Mouse (Mus musculus) midbrain, embryonic 13.5 days (tissue): ENCODE results near the gene Txndc2. TPM values are rescaled to one million over a fixed set of nuclear protein-coding genes. Genes with fewer than 3 reads are reported as not detected.
"Not testable (repeated sequence)": the region's sequence is repeated elsewhere in the genome, so short reads cannot be mapped to it uniquely, and the experiment has no call there.

Source experiments
- ATAC-seq: fragments of 200-750 bp; cut with Nextera tagmentation; 2 replicates; pipeline ENCODE4 v1.8.0; 2017; ENCODE audit warnings: mild to moderate bottlenecking, moderate TSS enrichment, moderate library complexity
- H3K27ac ChIP-seq: fragments of 300-500 bp; sonication (generic); 2 replicates; pipeline ENCODE4 v1.5.1; 2015; ENCODE audit warnings: inconsistent platforms, mild to moderate bottlenecking, moderate library complexity
- H3K27me3 ChIP-seq: fragments of 300-500 bp; sonication (generic); 2 replicates; pipeline ENCODE4 v1.6.1; 2015; ENCODE audit warnings: mild to moderate bottlenecking, inconsistent platforms
- H3K36me3 ChIP-seq: fragments of 300-500 bp; sonication (generic); 2 replicates; pipeline ENCODE4 v1.6.1; 2015; ENCODE audit warnings: mild to moderate bottlenecking, inconsistent platforms
- H3K4me1 ChIP-seq: fragments of 300-500 bp; sonication (generic); replicated peaks from 2 replicates; pipeline ENCODE4 v1.6.1; 2015; ENCODE audit warnings: inconsistent platforms
- H3K4me2 ChIP-seq: fragments of 300-500 bp; sonication (generic); replicated peaks from 2 replicates; pipeline ENCODE4 v1.6.1; 2015; ENCODE audit warnings: moderate library complexity, mild to moderate bottlenecking, inconsistent platforms
- H3K4me3 ChIP-seq: fragments of 300-500 bp; sonication (generic); replicated peaks from 2 replicates; pipeline ENCODE4 v1.5.1; 2015; ENCODE audit warnings: mild to moderate bottlenecking, inconsistent platforms
- H3K9ac ChIP-seq: fragments of 300-500 bp; sonication (generic); replicated peaks from 2 replicates; pipeline ENCODE4 v1.6.1; 2015; ENCODE audit warnings: mild to moderate bottlenecking, inconsistent platforms
- H3K9me3 ChIP-seq: fragments of 300-500 bp; sonication (generic); 2 replicates; pipeline ENCODE4 v1.6.1; 2016; ENCODE audit warnings: mild to moderate bottlenecking, inconsistent platforms
- WGBS: fragments of 180-500 bp; shearing (Covaris S2); methylation state at CpG from one replicate; pipeline ENCODE4 v1.1.7; 2015; 5-methylcytosine and 5-hydroxymethylcytosine counted together
- polyA plus RNA-seq: library from polyadenylated mRNA; unstranded; fragments of >200 nt; fragmentation: Nextera tagmentation; extraction: Ambion mirVana; gene quantifications from 2 replicates; pipeline ENCODE4 v1.2.1, GENCODE M21; 2015

The Txndc2 gene
- polyA plus RNA-seq, 1 experiment from 2014 or later, result not detected

- H3K36me3 ChIP-seq, result peaks cover 13% of the 10 kb centered on the region
- 80% methylated on average over 2 of the region's 2 CpGs for WGBS
- no peak overlapping the region for H3K4me3 ChIP-seq
- ATAC-seq, result 0 out of 2 replicates have a peak, but pooled peaks have one; percentile 45
- H3K9ac ChIP-seq, result no peak overlapping the region
- no peak overlapping the region for H3K27ac ChIP-seq
- H3K4me2 ChIP-seq, result no peak overlapping the region
- H3K27me3 ChIP-seq, result no peaks in the 10 kb centered on the region
- H3K9me3 ChIP-seq, result no peaks in the 10 kb centered on the region
- H3K4me1 ChIP-seq, result no peaks in the 10 kb centered on the region
These were observed 7.2 kb upstream of the Txndc2 start for GRCm38 (mm10) chr17:65649175-65649493.

DNA sequence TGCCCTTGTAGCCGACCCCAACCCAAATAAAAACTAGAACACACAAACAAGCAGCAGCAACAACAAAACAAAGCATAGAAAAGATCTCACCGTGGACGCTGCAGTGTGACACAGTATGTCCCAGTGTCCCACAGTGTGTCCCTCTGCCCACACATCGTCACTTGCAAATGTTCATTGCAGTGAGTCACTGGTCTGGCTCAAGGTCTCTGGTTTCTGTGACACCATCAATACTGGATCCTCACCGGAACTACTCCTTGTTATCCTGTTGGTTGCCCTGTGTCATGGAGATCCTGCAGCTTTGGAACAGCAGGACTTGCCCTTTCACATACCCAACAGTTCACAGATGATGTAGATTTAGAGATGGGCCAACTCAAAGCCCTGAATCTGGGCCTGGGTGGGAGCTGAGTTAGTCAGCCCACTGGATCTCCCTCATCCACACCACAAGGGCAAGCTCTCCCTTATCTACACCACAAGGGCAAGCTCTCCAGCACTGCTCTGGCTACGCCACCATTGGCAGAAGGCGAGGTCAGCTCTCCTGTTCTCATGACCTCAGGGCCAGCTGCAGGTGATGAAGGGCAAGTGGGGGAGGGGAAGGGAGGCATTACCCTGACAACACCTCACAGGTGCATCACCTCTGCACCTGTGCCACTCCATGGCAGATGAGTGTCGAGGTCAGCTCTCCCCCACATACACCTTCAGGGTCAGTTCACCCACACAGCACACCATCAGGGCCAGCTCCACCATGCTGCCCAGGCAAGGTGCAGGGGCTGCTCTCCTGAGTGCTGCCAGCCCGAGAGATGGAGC is 6.6 kb upstream of the Txndc2 start:
- no peak overlapping the region for H3K4me3 ChIP-seq
- peaks cover 13% of the 10 kb centered on the region for H3K36me3 ChIP-seq
- H3K27me3 ChIP-seq, result no peaks in the 10 kb centered on the region
- no peak overlapping the region for H3K4me2 ChIP-seq
- no peaks in the 10 kb centered on the region for H3K9me3 ChIP-seq
- H3K9ac ChIP-seq, result no peak overlapping the region
- H3K4me1 ChIP-seq, result peaks cover 2% of the 10 kb centered on the region
- no peak for ATAC-seq
- 89% methylated on average over 9 of the region's 9 CpGs for WGBS
- H3K27ac ChIP-seq, result no peak overlapping the region

DNA sequence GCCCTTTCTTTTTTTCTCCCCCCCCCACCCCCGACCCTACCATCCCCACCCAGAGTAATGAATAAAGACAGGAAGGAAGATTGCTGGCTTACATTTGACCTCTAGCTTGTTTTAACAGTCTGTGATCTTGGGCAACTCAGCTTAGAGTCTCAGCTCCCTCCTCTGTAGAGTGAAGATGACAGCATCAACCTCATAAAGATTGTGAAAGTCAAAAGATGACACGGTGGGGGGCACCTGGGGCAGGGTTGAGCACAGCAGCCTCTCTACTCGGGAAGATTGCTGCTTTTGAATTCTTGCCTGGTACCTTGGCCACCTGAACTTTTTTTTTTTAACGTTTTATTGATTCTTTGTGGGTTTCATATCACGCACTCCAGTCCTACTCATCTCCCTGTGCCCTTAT is 6.0 kb upstream of the Txndc2 start:
- Histone ChIP-seq H3K9me3 (no peaks in the 10 kb centered on the region), H3K4me1 (peaks cover 8% of the 10 kb centered on the region), H3K27ac (no peak overlapping the region), H3K4me2 (no peak overlapping the region), H3K9ac (no peak overlapping the region), H3K27me3 (no peaks in the 10 kb centered on the region), H3K4me3 (no peak overlapping the region), H3K36me3 (peaks cover 12% of the 10 kb centered on the region)
- 61% methylated on average over 5 of the region's 5 CpGs for WGBS
- ATAC-seq, result no peak

GRCm38 (mm10) chr17:65647226-65647625 is 5.3 kb upstream of the Txndc2 start:
- ATAC-seq, result no peak
- WGBS, result 78% methylated on average over 6 of the region's 6 CpGs
- peaks cover 16% of the 10 kb centered on the region for H3K4me1 ChIP-seq

GRCm38 (mm10) chr17:65643579-65643978 is 1.6 kb upstream of the Txndc2 start:
- H3K4me2 ChIP-seq, result no peak overlapping the region
- peaks cover 18% of the 10 kb centered on the region for H3K4me1 ChIP-seq
- no peaks in the 10 kb centered on the region for H3K9me3 ChIP-seq
- ATAC-seq, result no peak
- no peaks in the 10 kb centered on the region for H3K36me3 ChIP-seq
- no peaks in the 10 kb centered on the region for H3K27me3 ChIP-seq
- H3K9ac ChIP-seq, result no peak overlapping the region
- H3K4me3 ChIP-seq, result no peak overlapping the region
- 91% methylated on average over 5 of the region's 5 CpGs for WGBS
- peak overlapping the region; percentile 67; the same call in 1 of the 2 replicates for H3K27ac ChIP-seq

More at GRCm38 (mm10) chr17:65647226-65647625, 5.3 kb upstream of the Txndc2 start:
- no peaks in the 10 kb centered on the region for H3K9me3 ChIP-seq
- H3K9ac ChIP-seq, result no peak overlapping the region
- no peak overlapping the region for H3K4me3 ChIP-seq
- H3K36me3 ChIP-seq, result peaks cover 6% of the 10 kb centered on the region; the same call in 1 of the 2 replicates
- no peaks in the 10 kb centered on the region for H3K27me3 ChIP-seq
- no peak overlapping the region for H3K27ac ChIP-seq
- H3K4me2 ChIP-seq, result no peak overlapping the region

GRCm38 (mm10) chr17:65643051-65643521 is 1.1 kb upstream of the Txndc2 start:
- Histone ChIP-seq H3K27ac (peak overlapping the region; percentile 67), H3K4me3 (no peak overlapping the region), H3K27me3 (no peaks in the 10 kb centered on the region), H3K4me2 (no peak overlapping the region; the same call in 1 of the 2 replicates), H3K9ac (no peak overlapping the region; the same call in 1 of the 2 replicates), H3K9me3 (no peaks in the 10 kb centered on the region), H3K36me3 (no peaks in the 10 kb centered on the region), H3K4me1 (peaks cover 18% of the 10 kb centered on the region)
- ATAC-seq, result peak; percentile 21; the same call in 1 of the 2 replicates
- 32% methylated on average over 10 of the region's 10 CpGs for WGBS

DNA sequence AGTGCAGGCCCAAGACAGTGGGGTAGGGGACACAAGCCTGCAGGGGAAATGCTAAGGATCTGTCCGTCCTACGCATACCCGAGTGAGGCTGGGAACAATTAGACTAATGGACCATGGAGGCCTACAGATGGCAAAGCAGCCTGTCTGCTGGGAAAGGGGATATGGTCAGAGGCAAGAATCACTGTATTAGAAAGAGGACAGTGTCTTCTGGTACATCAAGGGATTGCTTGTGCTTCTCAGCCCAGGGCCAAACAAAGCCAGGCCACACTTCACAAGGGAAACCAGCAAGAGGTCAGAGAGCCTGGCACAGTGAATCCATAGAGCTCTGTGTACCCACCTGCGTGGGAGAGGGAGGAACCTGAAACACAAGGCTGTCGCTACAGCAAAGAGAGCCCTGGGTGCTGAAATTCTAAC is 617 bp upstream of the Txndc2 start:
- Histone ChIP-seq H3K36me3 (no peaks in the 10 kb centered on the region), H3K9me3 (no peaks in the 10 kb centered on the region), H3K27ac (peak overlapping the region; percentile 67; the same call in 1 of the 2 replicates), H3K9ac (no peak overlapping the region), H3K4me2 (no peak overlapping the region), H3K27me3 (no peaks in the 10 kb centered on the region), H3K4me1 (peaks cover 18% of the 10 kb centered on the region), H3K4me3 (no peak overlapping the region)
- WGBS, result 17% methylated on average over 5 of the region's 5 CpGs
- peak; percentile 60 for ATAC-seq

- H3K27ac ChIP-seq, result no peak overlapping the region
- no peaks in the 10 kb centered on the region for H3K36me3 ChIP-seq
- H3K4me2 ChIP-seq, result no peak overlapping the region
- no peak for ATAC-seq
- no peak overlapping the region for H3K9ac ChIP-seq
- H3K4me1 ChIP-seq, result peaks cover 18% of the 10 kb centered on the region
- no peaks in the 10 kb centered on the region for H3K27me3 ChIP-seq
- H3K9me3 ChIP-seq, result no peaks in the 10 kb centered on the region
- WGBS, result 92% methylated on average over 1 of the region's 1 CpGs
- H3K4me3 ChIP-seq, result no peak overlapping the region
These were observed 2.8 kb downstream of the Txndc2 start for GRCm38 (mm10) chr17:65639144-65639543.

- Histone ChIP-seq H3K27ac (no peak overlapping the region), H3K36me3 (no peaks in the 10 kb centered on the region), H3K4me2 (no peak overlapping the region), H3K27me3 (no peaks in the 10 kb centered on the region), H3K9me3 (no peaks in the 10 kb centered on the region), H3K4me3 (no peak overlapping the region), H3K9ac (no peak overlapping the region), H3K4me1 (no peaks in the 10 kb centered on the region)
- WGBS, result 88% methylated on average over 14 of the region's 14 CpGs
- no peak for ATAC-seq
These were observed 6.1 kb downstream of the Txndc2 start for GRCm38 (mm10) chr17:65635715-65636360.

- no peak overlapping the region for H3K4me3 ChIP-seq
- no peaks in the 10 kb centered on the region for H3K9me3 ChIP-seq
- ATAC-seq, result no peak
- H3K4me2 ChIP-seq, result no peak overlapping the region
- H3K27me3 ChIP-seq, result no peaks in the 10 kb centered on the region
- H3K36me3 ChIP-seq, result no peaks in the 10 kb centered on the region
- no peaks in the 10 kb centered on the region for H3K4me1 ChIP-seq
- 79% methylated on average over 6 of the region's 6 CpGs for WGBS
- H3K27ac ChIP-seq, result no peak overlapping the region
- H3K9ac ChIP-seq, result no peak overlapping the region
These were observed 12.0 kb downstream of the Txndc2 start for GRCm38 (mm10) chr17:65629943-65630342.

DNA sequence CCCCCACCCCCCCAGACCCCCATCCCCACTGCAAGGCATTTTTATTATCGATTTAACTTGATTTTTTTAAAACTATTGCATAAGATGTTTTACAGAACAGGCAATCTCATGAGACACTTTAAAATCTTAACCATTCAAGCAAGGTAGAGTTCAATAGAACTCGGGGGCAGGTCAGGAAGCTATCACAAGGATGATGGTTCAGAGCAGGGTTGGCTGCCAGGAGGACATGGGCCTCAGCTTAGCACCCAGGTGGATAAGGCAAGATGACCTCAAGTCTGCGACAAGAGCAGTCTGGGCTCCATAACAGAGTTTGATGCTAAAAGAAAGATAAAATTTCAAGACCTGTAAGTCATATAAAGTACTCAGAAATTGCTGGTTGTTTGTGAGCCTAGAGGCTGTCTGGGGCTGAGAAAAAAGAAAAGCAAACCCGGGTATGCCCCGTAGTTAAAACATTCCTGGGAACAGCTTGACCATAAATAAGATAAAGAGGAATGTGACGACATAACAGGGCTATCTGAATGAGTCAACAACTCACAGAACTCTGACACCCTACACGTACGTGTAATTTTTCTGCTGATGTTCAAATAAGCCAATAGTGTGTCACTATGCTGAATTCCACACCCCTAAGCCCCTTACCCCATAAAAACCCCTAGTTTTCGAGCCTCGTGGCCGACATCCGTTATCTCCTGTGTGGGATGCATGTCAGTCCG is 13.0 kb downstream of the Txndc2 start:
- not testable (repeated sequence) for H3K4me3 ChIP-seq, H3K4me1 ChIP-seq, H3K36me3 ChIP-seq, H3K27ac ChIP-seq, H3K27me3 ChIP-seq, H3K9me3 ChIP-seq, H3K4me2 ChIP-seq, ATAC-seq, H3K9ac ChIP-seq
- 90% methylated on average over 13 of the region's 13 CpGs for whole genome bisulfite sequencing

- Histone ChIP-seq H3K4me2 (no peak overlapping the region), H3K36me3 (no peaks in the 10 kb centered on the region), H3K9me3 (no peaks in the 10 kb centered on the region; the same call in 1 of the 2 replicates), H3K4me1 (no peaks in the 10 kb centered on the region), H3K9ac (no peak overlapping the region), H3K27ac (no peak overlapping the region), H3K4me3 (no peak overlapping the region), H3K27me3 (no peaks in the 10 kb centered on the region)
- ATAC-seq, result no peak
- WGBS, result 92% methylated on average over 6 of the region's 6 CpGs
These were observed 15.7 kb downstream of the Txndc2 start for GRCm38 (mm10) chr17:65626301-65626700.
